Mouse (Mus musculus) liver, embryonic 13.5 days (tissue): Measurements from ENCODE around the gene Sec31a. TPM values are rescaled to one million over a fixed set of nuclear protein-coding genes. Genes with fewer than 3 reads are reported as not detected.

Experiments used
- ATAC-seq: fragments of 200-750 bp; cut with Nextera tagmentation; 2 replicates; pipeline ENCODE4 v1.8.0; 2017; ENCODE audit warnings: low read depth, mild to moderate bottlenecking, moderate number of reproducible peaks, moderate library complexity
- DNase-seq: peaks from one replicate; pipeline ENCODE4 v3.0.0; 2022
- H3K27ac ChIP-seq: fragments of 300-500 bp; sonication (generic); 2 replicates; pipeline ENCODE4 v1.5.1; 2015; ENCODE audit warnings: moderate library complexity, mild to moderate bottlenecking, inconsistent platforms
- H3K27me3 ChIP-seq: fragments of 300-500 bp; sonication (generic); 2 replicates; pipeline ENCODE4 v1.6.1; 2015; ENCODE audit warnings: mild to moderate bottlenecking, inconsistent platforms
- H3K36me3 ChIP-seq: fragments of 300-500 bp; sonication (generic); 2 replicates; pipeline ENCODE4 v1.6.1; 2015; ENCODE audit warnings: mild to moderate bottlenecking, inconsistent platforms
- H3K4me1 ChIP-seq: fragments of 300-500 bp; sonication (generic); replicated peaks from 2 replicates; pipeline ENCODE4 v1.6.1; 2015; ENCODE audit warnings: inconsistent platforms
- H3K4me2 ChIP-seq: fragments of 300-500 bp; sonication (generic); 2 replicates; pipeline ENCODE4 v1.6.1; 2015; ENCODE audit warnings: inconsistent platforms, mild to moderate bottlenecking, moderate library complexity
- H3K4me3 ChIP-seq: fragments of 300-500 bp; sonication (generic); replicated peaks from 2 replicates; pipeline ENCODE4 v1.5.1; 2015; ENCODE audit warnings: mild to moderate bottlenecking, inconsistent platforms
- H3K9ac ChIP-seq: fragments of 300-500 bp; sonication (generic); 2 replicates; pipeline ENCODE4 v1.6.1; 2015; ENCODE audit warnings: mild to moderate bottlenecking, inconsistent platforms
- H3K9me3 ChIP-seq: fragments of 300-500 bp; sonication (generic); replicated peaks from 2 replicates; pipeline ENCODE4 v1.6.1; 2016; ENCODE audit warnings: inconsistent platforms
- WGBS: fragments of 180-500 bp; shearing (Covaris S2); methylation state at CpG from one replicate; pipeline ENCODE4 v1.1.7; 2015; ENCODE audit not compliant: insufficient replicate concordance; 5-methylcytosine and 5-hydroxymethylcytosine counted together
- polyA plus RNA-seq: library from polyadenylated mRNA; unstranded; fragments of >200 nt; fragmentation: Nextera tagmentation; extraction: Ambion mirVana; gene quantifications from 2 replicates; pipeline ENCODE4 v1.2.1, GENCODE M21; 2015

Sec31a gene
- polyA plus RNA-seq, 1 experiment from 2014 or later, result 49.7 TPM

DNA sequence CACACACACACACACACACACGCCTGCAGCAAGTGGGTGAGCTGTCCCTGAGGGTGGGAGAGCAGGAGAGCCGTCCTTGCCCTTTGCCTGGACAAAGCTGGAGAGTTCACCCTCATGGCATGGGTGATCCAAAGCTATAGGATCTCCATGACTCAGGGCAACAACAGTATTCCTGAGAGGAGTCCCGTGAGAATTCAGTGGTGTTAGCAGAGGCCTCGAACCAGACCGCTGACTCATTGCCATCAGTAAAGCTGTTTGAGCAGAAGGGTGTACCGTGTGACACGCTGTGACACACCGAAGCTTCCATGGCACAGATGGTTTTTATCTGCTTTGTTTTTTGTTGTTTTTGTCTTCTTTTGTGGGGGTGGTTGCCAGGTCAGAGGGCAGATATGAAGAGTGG is 84.4 kb downstream of the Sec31a start:
- no peaks in the 10 kb centered on the region for H3K27me3 ChIP-seq
- DNase-seq (no peak), ATAC-seq (no peak)
- H3K4me2 ChIP-seq, result no peak overlapping the region
- no peaks in the 10 kb centered on the region for H3K36me3 ChIP-seq
- H3K9me3 ChIP-seq, result no peaks in the 10 kb centered on the region
- no peaks in the 10 kb centered on the region for H3K4me1 ChIP-seq
- no peak overlapping the region for H3K9ac ChIP-seq
- H3K27ac ChIP-seq, result no peak overlapping the region
- WGBS, result 59% methylated on average over 8 of the region's 8 CpGs
- H3K4me3 ChIP-seq, result no peak overlapping the region

DNA sequence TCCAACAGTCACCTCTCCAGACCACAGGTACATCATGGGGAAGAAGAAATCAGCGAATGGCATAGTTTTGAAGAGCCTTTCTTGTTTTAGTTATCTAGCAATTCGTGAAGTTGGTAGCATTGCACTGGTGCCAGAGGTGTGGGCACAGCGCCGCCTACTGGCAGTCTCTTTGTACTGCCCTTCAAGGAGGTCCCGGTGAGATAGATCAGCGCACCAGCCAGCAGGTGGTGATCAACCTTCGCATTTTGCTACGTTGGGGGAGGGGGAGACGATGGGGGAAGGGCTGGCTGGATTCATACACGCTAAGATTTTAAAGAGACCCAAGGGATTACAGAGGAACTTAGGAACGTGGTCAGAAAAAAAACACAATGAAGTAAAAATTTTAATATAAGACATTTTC is 94.0 kb downstream of the Sec31a start:
- 1% methylated on average over 11 of the region's 11 CpGs for WGBS

DNA sequence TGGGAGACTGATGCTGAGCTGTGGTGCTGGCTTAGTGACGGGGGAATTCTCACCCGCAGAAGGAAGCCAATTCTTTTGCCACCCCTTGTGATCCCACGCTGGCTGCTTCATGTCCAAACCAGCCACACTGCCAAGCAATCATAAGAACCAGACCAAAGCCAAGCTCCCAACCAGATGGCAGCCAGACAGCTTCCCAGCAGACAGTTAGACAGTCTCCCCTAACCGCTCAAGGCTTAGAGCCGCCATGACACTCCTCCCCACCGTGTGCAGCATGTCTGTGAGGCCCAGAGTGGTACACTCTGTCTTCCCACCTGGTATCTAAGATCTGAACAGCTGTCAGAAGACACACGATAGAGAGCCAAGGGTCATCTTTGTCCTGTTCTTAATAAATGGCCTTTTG is 98.2 kb downstream of the Sec31a start:
- WGBS, result 63% methylated on average over 7 of the region's 7 CpGs
- Histone ChIP-seq H3K4me2 (no peak overlapping the region), H3K27me3 (no peaks in the 10 kb centered on the region), H3K36me3 (no peaks in the 10 kb centered on the region), H3K9me3 (no peaks in the 10 kb centered on the region), H3K9ac (no peak overlapping the region), H3K4me3 (no peak overlapping the region), H3K27ac (no peak overlapping the region), H3K4me1 (no peaks in the 10 kb centered on the region)
- DNase-seq (no peak), ATAC-seq (no peak)

More for the DNA sequence above, 94.0 kb downstream of the Sec31a start:
- no peaks in the 10 kb centered on the region for H3K9me3 ChIP-seq
- no peaks in the 10 kb centered on the region for H3K27me3 ChIP-seq
- no peaks in the 10 kb centered on the region for H3K36me3 ChIP-seq
- H3K9ac ChIP-seq, result no peak overlapping the region
- no peaks in the 10 kb centered on the region for H3K4me1 ChIP-seq
- no peak for ATAC-seq
- DNase-seq, result peak; percentile 49
- no peak overlapping the region for H3K27ac ChIP-seq
- H3K4me3 ChIP-seq, result no peak overlapping the region
- H3K4me2 ChIP-seq, result no peak overlapping the region

DNA sequence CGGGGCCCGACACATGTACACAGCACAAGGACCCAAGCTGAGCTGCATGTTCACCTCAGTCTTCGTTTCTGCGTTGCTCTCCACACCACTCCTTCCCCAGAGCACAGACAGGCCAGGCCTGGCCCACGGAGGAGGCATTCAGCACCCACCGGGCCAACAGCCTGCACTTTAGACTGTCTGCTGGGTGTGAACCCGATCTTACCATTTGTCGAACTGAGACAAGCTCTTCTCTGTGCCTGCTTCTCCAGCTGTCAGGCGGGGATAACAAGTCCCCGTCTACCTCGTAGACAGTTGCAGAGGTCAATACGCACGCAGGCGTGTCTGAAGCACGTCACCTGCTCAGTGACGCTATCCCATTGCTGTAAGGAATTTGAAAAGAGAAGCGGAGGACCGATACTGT is 99.0 kb downstream of the Sec31a start:
- no peaks in the 10 kb centered on the region for H3K27me3 ChIP-seq
- WGBS, result 68% methylated on average over 18 of the region's 18 CpGs
- no peak overlapping the region for H3K27ac ChIP-seq
- no peak overlapping the region for H3K4me2 ChIP-seq
- H3K4me1 ChIP-seq, result no peaks in the 10 kb centered on the region
- no peak overlapping the region for H3K9ac ChIP-seq
- no peak overlapping the region for H3K4me3 ChIP-seq
- H3K9me3 ChIP-seq, result no peaks in the 10 kb centered on the region
- DNase-seq (no peak), ATAC-seq (no peak)
- H3K36me3 ChIP-seq, result no peaks in the 10 kb centered on the region

- DNase-seq (no peak), ATAC-seq (no peak)
- H3K36me3 ChIP-seq, result no peaks in the 10 kb centered on the region
- H3K27me3 ChIP-seq, result no peaks in the 10 kb centered on the region
- no peak overlapping the region for H3K4me3 ChIP-seq
- H3K4me1 ChIP-seq, result no peaks in the 10 kb centered on the region
- H3K27ac ChIP-seq, result no peak overlapping the region
- H3K9me3 ChIP-seq, result no peaks in the 10 kb centered on the region
- no peak overlapping the region for H3K4me2 ChIP-seq
- WGBS, result 44% methylated on average over 3 of the region's 3 CpGs
- no peak overlapping the region for H3K9ac ChIP-seq
These were observed 100.4 kb downstream of the Sec31a start for GRCm38 (mm10) chr5:100315646-100316045.

DNA sequence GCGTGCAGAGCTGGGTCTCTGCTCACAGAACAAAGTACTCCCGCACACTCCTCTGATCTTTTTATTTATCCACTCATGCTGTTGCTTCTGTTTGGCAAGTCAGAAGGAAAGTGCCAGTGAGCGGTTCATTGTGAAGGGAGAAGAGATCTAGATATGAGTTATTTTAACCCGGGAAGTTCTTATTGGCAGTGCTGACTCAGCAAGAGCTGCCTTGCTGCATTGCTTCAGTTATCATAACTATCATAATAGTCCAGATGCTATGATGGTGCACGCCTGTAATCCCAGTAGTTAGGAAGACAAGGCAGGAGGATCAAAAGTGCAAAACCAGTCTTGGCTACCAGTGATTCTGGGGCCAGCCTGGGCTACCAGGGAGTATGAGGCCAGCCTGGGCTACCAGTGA is 103.6 kb downstream of the Sec31a start:
- Histone ChIP-seq H3K9ac (no peak overlapping the region), H3K36me3 (no peaks in the 10 kb centered on the region), H3K27me3 (no peaks in the 10 kb centered on the region), H3K4me3 (no peak overlapping the region), H3K4me2 (no peak overlapping the region), H3K27ac (no peak overlapping the region), H3K9me3 (no peaks in the 10 kb centered on the region), H3K4me1 (no peaks in the 10 kb centered on the region)
- 61% methylated on average over 5 of the region's 5 CpGs for WGBS
- DNase-seq (no peak), ATAC-seq (no peak)

Other genes starting within 250 kb of the Sec31a start
- 9.3 and 12.1 TPM in 2 replicates for gene Lin54, start 84.4 kb upstream of the Sec31a start, polyA plus RNA-seq
- 96.0 and 110 TPM in 2 replicates for gene Cops4, start 102.1 kb upstream of the Sec31a start, polyA plus RNA-seq
- gene Plac8, start 156.0 kb upstream of the Sec31a start, polyA plus RNA-seq, result 56.3 and 58.7 TPM in 2 replicates